Mouse (Mus musculus) erythroid progenitor cell, adult 5-6 weeks (primary cell): ENCODE results near the gene Spdye4b. TPM values are rescaled to one million over a fixed set of nuclear protein-coding genes. Genes with fewer than 3 reads are reported as not detected.
"Not testable (repeated sequence)": the region's sequence is repeated elsewhere in the genome, so short reads cannot be mapped to it uniquely, and the experiment has no call there.

Experiments used
- ATAC-seq: replicated peaks from 2 replicates; pipeline ENCODE4 v1.8.0; 2016; ENCODE audit warnings: moderate number of reproducible peaks, mild to moderate bottlenecking, moderate TSS enrichment, inconsistent platforms; ENCODE audit not compliant: poor library complexity, low FRiP score, severe bottlenecking
- total RNA-seq, 2 experiments: library from RNA; stranded (forward) in 1 of 2; stranded (reverse) in 1 of 2; fragments of 150-400 nt in 1 of 2; fragments of 186-747, 209-891 nt in 1 of 2; gene quantifications; 2 replicates each; pipeline versions ENCODE4 v1.2.3 to v1.2.4; 2015 to 2017; ENCODE audit warnings: low replicate concordance in 2 of 2

Gene Spdye4b
- not detected in 2 replicates for total RNA-seq (2015; ENCODE audit: low replicate concordance)
- total RNA-seq (2017; ENCODE audit: low replicate concordance) = not detected in 2 replicates

- peak; percentile 57 for ATAC-seq
Measured at GRCm38 (mm10) chr5:143180255-143181076, at the start of gene Spdye4b, which contains the start of gene Rbak. TSS of gene Spdye4b (plus strand) at chr5:143181017. TSS of gene Rbak (minus strand) at chr5:143180775.

- ATAC-seq = no peak
Measured at GRCm38 (mm10) chr5:143132935-143133514, 47.8 kb upstream of the Spdye4b start.

GRCm38 (mm10) chr5:143134216-143135010 is 46.4 kb upstream of the Spdye4b start:
- ATAC-seq = not testable (repeated sequence)

GRCm38 (mm10) chr5:143135042-143135441 is 45.8 kb upstream of the Spdye4b start:
- peak; percentile 77 for ATAC-seq

- no peak for ATAC-seq
Measured at GRCm38 (mm10) chr5:143137580-143137979, 43.2 kb upstream of the Spdye4b start.

GRCm38 (mm10) chr5:143147481-143147880 is 33.3 kb upstream of the Spdye4b start, which contains the start of gene Olfr718-ps1:
TSS of gene Olfr718-ps1 (minus strand) at chr5:143147581.
- no peak for ATAC-seq

- ATAC-seq = no peak
Measured at GRCm38 (mm10) chr5:143148661-143149060, 32.2 kb upstream of the Spdye4b start.

- no peak for ATAC-seq
Measured at GRCm38 (mm10) chr5:143149536-143149935, 31.3 kb upstream of the Spdye4b start.

- ATAC-seq = no peak
Measured at GRCm38 (mm10) chr5:143150044-143150443, 30.8 kb upstream of the Spdye4b start.

- no peak for ATAC-seq
Measured at GRCm38 (mm10) chr5:143153756-143154155, 27.1 kb upstream of the Spdye4b start.

- ATAC-seq = no peak
Measured at GRCm38 (mm10) chr5:143155534-143155933, 25.3 kb upstream of the Spdye4b start.

- ATAC-seq = peak; percentile 76
Measured at GRCm38 (mm10) chr5:143165508-143166070, 15.2 kb upstream of the Spdye4b start.

- ATAC-seq = no peak
Measured at GRCm38 (mm10) chr5:143175970-143176369, 4.8 kb upstream of the Spdye4b start.

- ATAC-seq = no peak
Measured at GRCm38 (mm10) chr5:143177541-143178200, 3.1 kb upstream of the Spdye4b start.

GRCm38 (mm10) chr5:143179179-143179578 is 1.6 kb upstream of the Spdye4b start:
- no peak for ATAC-seq

- ATAC-seq = not testable (repeated sequence)
Measured at GRCm38 (mm10) chr5:143188014-143188413, 7.2 kb downstream of the Spdye4b start.

GRCm38 (mm10) chr5:143192806-143193205 is 12.0 kb downstream of the Spdye4b start:
- ATAC-seq = no peak

GRCm38 (mm10) chr5:143194747-143195146 is 13.9 kb downstream of the Spdye4b start:
- not testable (repeated sequence) for ATAC-seq

GRCm38 (mm10) chr5:143195166-143195565 is 14.3 kb downstream of the Spdye4b start:
- no peak for ATAC-seq
